Mouse (Mus musculus) R1 (cell line): ENCODE measurements at regions not wholly inside any gene's neighbourhood (a gene's known extent, or its start where the extent isn't known, plus 50 kb on each side); places are given as distances from the start of the nearest gene placed in this dataset.

Experiments
- DNase-seq: peaks from one replicate; pipeline ENCODE4 v3.0.0-alpha.2; 2018; ENCODE audit warnings: low read depth, low spot score

- DNase-seq = peak; percentile 43
Measured at GRCm38 (mm10) chr3:149116604-149117003, 126.2 kb upstream of the Adgrl2 start.

GRCm38 (mm10) chr3:149115901-149116300 is 125.5 kb upstream of the Adgrl2 start:
- peak; percentile 72 for DNase-seq

- DNase-seq = no peak
Measured at GRCm38 (mm10) chr3:149112878-149113277, 122.5 kb upstream of the Adgrl2 start.

GRCm38 (mm10) chr3:149111529-149112439 is 121.4 kb upstream of the Adgrl2 start:
- DNase-seq = peak; percentile 81

- DNase-seq = no peak
Measured at GRCm38 (mm10) chr3:149110831-149111230, 120.5 kb upstream of the Adgrl2 start.

- DNase-seq = peak; percentile 36
Measured at GRCm38 (mm10) chr3:149105709-149106450, 115.5 kb upstream of the Adgrl2 start.

GRCm38 (mm10) chr3:149105181-149105580 is 114.8 kb upstream of the Adgrl2 start:
- DNase-seq = no peak

- no peak for DNase-seq
Measured at GRCm38 (mm10) chr3:149104080-149104479, 113.7 kb upstream of the Adgrl2 start.

- DNase-seq = no peak
Measured at GRCm38 (mm10) chr3:149103469-149103868, 113.1 kb upstream of the Adgrl2 start.

- no peak for DNase-seq
Measured at GRCm38 (mm10) chr3:149102846-149103245, 112.5 kb upstream of the Adgrl2 start.

GRCm38 (mm10) chr3:149101785-149102184 is 111.4 kb upstream of the Adgrl2 start:
- no peak for DNase-seq

- no peak for DNase-seq
Measured at GRCm38 (mm10) chr3:149098764-149099163, 108.4 kb upstream of the Adgrl2 start.

GRCm38 (mm10) chr3:149097026-149097425 is 106.7 kb upstream of the Adgrl2 start:
- no peak for DNase-seq

GRCm38 (mm10) chr3:149092649-149093048 is 102.3 kb upstream of the Adgrl2 start:
- peak; percentile 48 for DNase-seq

- no peak for DNase-seq
Measured at GRCm38 (mm10) chr3:149090103-149090502, 99.7 kb upstream of the Adgrl2 start.

- no peak for DNase-seq
Measured at GRCm38 (mm10) chr3:149088621-149089128, 98.3 kb upstream of the Adgrl2 start.

GRCm38 (mm10) chr3:149087488-149087887 is 97.1 kb upstream of the Adgrl2 start:
- no peak for DNase-seq

GRCm38 (mm10) chr3:149086704-149087103 is 96.3 kb upstream of the Adgrl2 start:
- peak; percentile 55 for DNase-seq

GRCm38 (mm10) chr3:149086086-149086485 is 95.7 kb upstream of the Adgrl2 start:
- no peak for DNase-seq

GRCm38 (mm10) chr3:149084861-149085598 is 94.7 kb upstream of the Adgrl2 start:
- DNase-seq = peak; percentile 98

GRCm38 (mm10) chr3:149083391-149083790 is 93.0 kb upstream of the Adgrl2 start:
- DNase-seq = no peak

GRCm38 (mm10) chr3:149078881-149079280 is 88.5 kb upstream of the Adgrl2 start:
- no peak for DNase-seq
